Comparison of ENCODE assay signal across 22 mouse cellular contexts in the genomic region with DNA sequence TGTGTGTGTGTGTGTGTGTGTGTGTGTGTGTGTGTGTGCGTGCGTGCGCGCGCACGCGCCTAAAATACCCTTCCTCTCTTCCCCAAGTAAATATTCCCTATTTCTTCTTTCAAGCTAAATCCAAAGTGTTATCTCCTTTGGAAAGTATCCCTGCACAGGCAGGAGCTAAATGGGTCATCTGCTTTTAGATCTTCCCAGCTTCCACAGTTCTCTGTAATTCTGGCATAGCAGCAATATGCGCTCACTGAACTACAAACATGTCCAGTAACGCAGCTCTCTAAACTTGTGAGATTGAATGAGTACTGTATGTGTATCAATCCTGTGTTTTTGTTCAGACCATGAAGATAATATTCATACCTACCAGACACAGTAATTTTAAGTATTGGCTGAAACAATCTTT. TPM values are rescaled to one million over a fixed set of nuclear protein-coding genes. Genes with fewer than 3 reads are reported as not detected.
DNase-seq lines count a peak whose midpoint lies in the region; ATAC-seq lines count a peak whose summit lies in the region.
"Had no signal": no experiment of that assay in that cellular context is flagged by ENCODE, and none has a peak within 500 bp of the region (broad histone marks: within the 10 kb centered on the region; RNA-seq: fewer than 3 reads in every experiment).

No protein-coding gene starts in this region.

- no peak overlapping the region for H3K4me3 ChIP-seq in midbrain, embryonic 13.5 days (replicated peaks)

- no peak overlapping the region for H3K4me2 ChIP-seq in midbrain, embryonic 13.5 days (replicated peaks)

- DNase-seq in frontal cortex, postnatal 10 days (ENCODE audit: low spot score in 2 of 2), result no peak
- peak; percentile 10 for DNase-seq in right cerebral cortex, adult 18-20 months
- DNase-seq in right cerebral cortex, postnatal 25 days, result no peak
- DNase-seq in brain, adult 2 months (ENCODE audit: low read depth, low spot score), result peak; percentile 54
- DNase-seq: adrenal gland, adult 2 months; adrenal gland, adult 8-10 months; adrenal gland, postnatal 10 days; adrenal gland, postnatal 14 days; adrenal gland, postnatal 25 days; adrenal gland, postnatal 36 days; B cell, adult 2 months; cerebellum, adult 11 months; cerebellum, adult 11-12 months; cerebellum, adult 18-20 months; cerebellum, adult 2 months had no signal

- no peaks in the 10 kb centered on the region for H3K9me3 ChIP-seq in midbrain, embryonic 13.5 days
- H3K9me3 ChIP-seq: G1E had no signal

- WGBS in midbrain, embryonic 13.5 days, result over 99% methylated on average over 9 of the region's 9 CpGs

- peaks cover 1% of the 10 kb centered on the region for H3K4me1 ChIP-seq in midbrain, embryonic 13.5 days (replicated peaks)

- H3K9ac ChIP-seq in midbrain, embryonic 13.5 days (replicated peaks), result no peak overlapping the region

- H3K27me3 ChIP-seq in midbrain, embryonic 13.5 days, result no peaks in the 10 kb centered on the region
- H3K27me3 ChIP-seq: CH12.LX, Patski had no signal

- peak; percentile 88 for ATAC-seq in frontal cortex, adult (ENCODE audit: low TSS enrichment)
- no peak for ATAC-seq in midbrain, embryonic 13.5 days
- ATAC-seq: activated CD4-positive, CD25-positive, alpha-beta regulatory T cell, adult 4 months; CD4-positive, CD25-positive, alpha-beta regulatory T cell, adult 4 months; Patski had no signal

- H3K36me3 ChIP-seq in midbrain, embryonic 13.5 days, result no peaks in the 10 kb centered on the region
- H3K36me3 ChIP-seq: G1E had no signal

- H3K27ac ChIP-seq in midbrain, embryonic 13.5 days, result no peak overlapping the region

RNA-seq across cellular contexts. Expression of gene Arhgap5, which starts 20.6 kb away (rescaled TPM):
- 38.0 and 38.3 TPM in 2 replicates for polyA plus RNA-seq in midbrain, embryonic 13.5 days (2015; fragmentation: Nextera tagmentation; extraction: Ambion mirVana)
- polyA plus RNA-seq: G1E had no signal

Comparison
In these comparisons a context has a peak if more than half of its experiments do, and no peak if none do; other contexts are left out.
1. DNase-seq: peak in right cerebral cortex, adult 18-20 months (single experiment) and brain, adult 2 months (single experiment); none in frontal cortex, postnatal 10 days (0 of 2) and right cerebral cortex, postnatal 25 days (single experiment).